ENCODE assay signal across 11 mouse cellular contexts in genomic region chr9:74868336-74868950, GRCm38 (mm10). TPM values are rescaled to one million over a fixed set of nuclear protein-coding genes. Genes with fewer than 3 reads are reported as not detected.
DNase-seq lines count a peak whose midpoint lies in the region; ATAC-seq lines count a peak whose summit lies in the region.
"Had no signal": no experiment of that assay in that cellular context is flagged by ENCODE, and none has a peak within 500 bp of the region (broad histone marks: within the 10 kb centered on the region; RNA-seq: fewer than 3 reads in every experiment).

No protein-coding gene starts in this region.

- H3K4me2 ChIP-seq in forebrain, embryonic 12.5 days, result peak overlapping the region; percentile 22
- H3K4me2 ChIP-seq in midbrain, embryonic 11.5 days, result peak overlapping the region; percentile 84

- H3K9me3 ChIP-seq in forebrain, embryonic 12.5 days, result no peaks in the 10 kb centered on the region
- H3K9me3 ChIP-seq in midbrain, embryonic 11.5 days (ENCODE audit: control insufficient read depth, low read length), result no peaks in the 10 kb centered on the region
- H3K9me3 ChIP-seq: liver, embryonic 13.5 days had no signal

- no peak overlapping the region for H3K27ac ChIP-seq in forebrain, embryonic 12.5 days
- H3K27ac ChIP-seq in midbrain, embryonic 11.5 days (ENCODE audit: low read depth, low read length), result peak overlapping the region; percentile 62
- H3K27ac ChIP-seq: liver, embryonic 13.5 days had no signal

- peak; percentile 72 for DNase-seq in ovary, postnatal 36 days (ENCODE audit: low spot score)
- no peak for DNase-seq in ovary, postnatal 10 days (ENCODE audit: low spot score)
- DNase-seq in midbrain, embryonic 11.5 days (ENCODE audit: low spot score, missing footprints), result peak; percentile 96
- peak; percentile 61 for DNase-seq in testis, postnatal 14 days (ENCODE audit: low spot score)
- DNase-seq in left cerebral cortex, adult 9 months (ENCODE audit: low spot score in 2 of 2), result no peak
- DNase-seq in lung, postnatal 4 days, result no peak
- DNase-seq in gastrocnemius, adult 8-10 months (ENCODE audit: low spot score in 2 of 2), result no peak
- DNase-seq: liver, embryonic 13.5 days had no signal

- H3K4me3 ChIP-seq in forebrain, embryonic 12.5 days (replicated peaks), result no peak overlapping the region
- peak overlapping the region; percentile 20; the same call in 1 of the 2 replicates for H3K4me3 ChIP-seq in midbrain, embryonic 11.5 days (ENCODE audit: low read depth, low read length)
- H3K4me3 ChIP-seq: erythroblast, embryonic 14.5 days; liver, embryonic 13.5 days had no signal

- H3K36me3 ChIP-seq in forebrain, embryonic 12.5 days (replicated peaks), result no peaks in the 10 kb centered on the region
- no peaks in the 10 kb centered on the region for H3K36me3 ChIP-seq in midbrain, embryonic 11.5 days (ENCODE audit: control insufficient read depth, insufficient read depth, low read length)
- H3K36me3 ChIP-seq: liver, embryonic 13.5 days had no signal

- 3% methylated on average over 22 of the region's 22 CpGs for WGBS in forebrain, embryonic 12.5 days
- 5% methylated on average over 22 of the region's 22 CpGs for WGBS in midbrain, embryonic 11.5 days

- H3K27me3 ChIP-seq in forebrain, embryonic 12.5 days, result peaks cover 80% of the 10 kb centered on the region
- peaks cover 50% of the 10 kb centered on the region for H3K27me3 ChIP-seq in midbrain, embryonic 11.5 days (ENCODE audit: control insufficient read depth, insufficient read depth, low read length)

- ATAC-seq in forebrain, embryonic 12.5 days (ENCODE audit: low FRiP score), result no peak
- ATAC-seq in midbrain, embryonic 11.5 days (ENCODE audit: low FRiP score), result no peak

- 0 out of 2 replicates have a peak overlapping the region, but pooled peaks have one; percentile 1 for H3K9ac ChIP-seq in forebrain, embryonic 12.5 days
- H3K9ac ChIP-seq in midbrain, embryonic 11.5 days (ENCODE audit: low read length), result peak overlapping the region; percentile 49
- H3K9ac ChIP-seq: liver, embryonic 13.5 days had no signal

- peaks cover 30% of the 10 kb centered on the region for H3K4me1 ChIP-seq in forebrain, embryonic 12.5 days
- H3K4me1 ChIP-seq in midbrain, embryonic 11.5 days (ENCODE audit: control insufficient read depth, insufficient read depth, low read length), result peaks cover 23% of the 10 kb centered on the region

RNA-seq across cellular contexts. Expression of gene Onecut1, which starts 6.7 kb away (rescaled TPM):
- polyA plus RNA-seq in forebrain, embryonic 12.5 days (2016; fragmentation: Nextera tagmentation; extraction: Ambion mirVana), result 2.7 TPM in 2 replicates
- 14.7 and 14.8 TPM in 2 replicates for polyA plus RNA-seq in midbrain, embryonic 11.5 days (2014; fragmentation: Nextera tagmentation; extraction: Ambion mirVana)
- total RNA-seq in gastrocnemius, adult 8-10 months (2022), result not detected
- total RNA-seq: heart, postnatal 36 days had no signal
- polyA plus RNA-seq: erythroblast, embryonic 14.5 days had no signal

Comparison
In these comparisons a context has a peak if more than half of its experiments do, and no peak if none do; other contexts are left out.
1. DNase-seq: peak in ovary, postnatal 36 days (single experiment), midbrain, embryonic 11.5 days (single experiment) and testis, postnatal 14 days (single experiment); none in ovary, postnatal 10 days (single experiment), left cerebral cortex, adult 9 months (0 of 2), lung, postnatal 4 days (0 of 2) and gastrocnemius, adult 8-10 months (0 of 2).